Mouse (Mus musculus): ENCODE results near the gene Gm19345.

- TF ChIP-seq CTCF (IDR thresholded peaks at IDR 0.05; ENCODE audit: control insufficient read depth, insufficient read depth, insufficient read length) (peak; percentile 50), MYOD1 (IDR thresholded peaks at IDR 0.05; ENCODE audit: control insufficient read depth, insufficient read length, low read depth) (no peak), CEBPB (IDR thresholded peaks at IDR 0.05; ENCODE audit: low read depth) (no peak), USF1 (IDR thresholded peaks at IDR 0.05; ENCODE audit: low read depth) (no peak), MAX (IDR thresholded peaks at IDR 0.05) (no peak), MYOG (IDR thresholded peaks at IDR 0.05; ENCODE audit: control insufficient read depth, extremely low read depth, insufficient read length) (no peak)
Observed at GRCm38 (mm10) chr7:19871943-19872601, 20.3 kb downstream of the Gm19345 start.
